Mouse (Mus musculus) brain, embryonic 14.5 days (tissue): ENCODE data around the gene Rnf212b.

ENCODE experiments used
- CTCF ChIP-seq: fragments of 200-500 bp; IDR thresholded peaks from 2 replicates; pipeline ENCODE4 v1.5.1; 2012; ENCODE audit warnings: inconsistent platforms, mild to moderate bottlenecking, moderate library complexity, borderline replicate concordance; ENCODE audit not compliant: insufficient read depth, insufficient read length; ENCODE audit errors: extremely low read depth
- POLR2A ChIP-seq: fragments of 200-500 bp; IDR thresholded peaks from 2 replicates; pipeline ENCODE4 v1.6.1; 2012; ENCODE audit warnings: mild to moderate bottlenecking, inconsistent platforms, borderline replicate concordance; ENCODE audit not compliant: poor library complexity, insufficient read depth, insufficient read length, severe bottlenecking; ENCODE audit errors: extremely low read depth

DNA sequence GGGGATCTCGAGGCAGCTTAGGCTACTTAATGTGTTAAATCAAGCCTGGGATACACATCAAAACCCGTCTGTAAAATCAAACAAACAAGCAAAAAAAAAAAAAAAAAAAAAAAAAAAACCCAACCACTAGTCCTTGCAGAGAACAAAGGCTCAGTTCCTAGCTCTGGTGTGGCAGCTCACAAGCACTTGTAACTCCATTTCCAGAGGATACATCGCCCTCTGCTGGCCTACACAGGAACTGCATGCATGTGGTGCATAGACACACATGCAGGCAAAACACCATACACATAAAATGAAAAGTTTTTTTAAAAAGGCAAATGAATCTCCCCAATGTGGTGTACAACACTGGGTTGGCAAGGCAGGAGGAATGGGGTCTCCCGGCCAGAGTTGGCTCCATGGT lies 28.0 kb upstream of the Rnf212b start:
- TF ChIP-seq CTCF (peak; percentile 66; the same call in 1 of the 2 replicates), POLR2A (no peak)
